Mouse (Mus musculus) MEL (cell line): ENCODE results near the gene Mdc1.

Experiments
- CHD2 ChIP-seq: IDR thresholded peaks from 2 replicates; pipeline ENCODE4 v1.6.1; 2011; ENCODE audit warnings: low read length, improper control_type of control experiment
- CTCF ChIP-seq, 3 experiments: IDR thresholded peaks in 2 of 3; conservative IDR thresholded peaks in 1 of 3; 2 replicates each; pipeline ENCODE4 v1.5.1; 2011 to 2012; ENCODE audit warnings: low read length in 3 of 3, low read depth in 2 of 3, mild to moderate bottlenecking in 2 of 3, improper control_type of control experiment in 1 of 3, inconsistent platforms in 1 of 3, mixed read lengths in 1 of 3, moderate library complexity in 1 of 3; ENCODE audit not compliant: control insufficient read depth in 1 of 3, insufficient read depth in 1 of 3, poor library complexity in 1 of 3, severe bottlenecking in 1 of 3
- GATA1 ChIP-seq: IDR thresholded peaks from 2 replicates; pipeline ENCODE4 v1.6.1; 2011; ENCODE audit warnings: low read depth, low read length, improper control_type of control experiment
- HCFC1 ChIP-seq: IDR thresholded peaks from 2 replicates; pipeline ENCODE4 v1.6.1; 2012; ENCODE audit warnings: low read depth, mild to moderate bottlenecking, inconsistent platforms, low read length, improper control_type of control experiment, moderate library complexity
- JUND ChIP-seq: IDR thresholded peaks from 2 replicates; pipeline ENCODE4 v1.6.1; 2011; ENCODE audit warnings: low read depth, mild to moderate bottlenecking, improper control_type of control experiment, low read length
- MEF2A ChIP-seq: IDR thresholded peaks from 2 replicates; pipeline ENCODE4 v1.6.1; 2014; ENCODE audit warnings: low read depth, mild to moderate bottlenecking, inconsistent platforms, low read length, improper control_type of control experiment; ENCODE audit not compliant: poor library complexity, insufficient replicate concordance, severe bottlenecking; ENCODE audit errors: extremely low read depth
- MXI1 ChIP-seq: IDR thresholded peaks from 2 replicates; pipeline ENCODE4 v1.6.1; 2011; ENCODE audit warnings: mild to moderate bottlenecking, low read depth, low read length, improper control_type of control experiment
- NELFE ChIP-seq: IDR thresholded peaks from 2 replicates; pipeline ENCODE4 v1.6.1; 2011; ENCODE audit warnings: low read depth, low read length, improper control_type of control experiment
- POLR2A ChIP-seq, 2 experiments: IDR thresholded peaks; 2 replicates each; pipeline ENCODE4 v1.6.1; 2011 to 2012; ENCODE audit warnings: low read length in 2 of 2, mild to moderate bottlenecking in 2 of 2, control low read depth in 1 of 2, improper control_type of control experiment in 1 of 2, low read depth in 1 of 2, moderate library complexity in 1 of 2; ENCODE audit not compliant: control insufficient read depth in 1 of 2, insufficient read depth in 1 of 2, poor library complexity in 1 of 2
- POLR2AphosphoS2 ChIP-seq: IDR thresholded peaks from 2 replicates; pipeline ENCODE4 v1.6.1; 2011; ENCODE audit warnings: low read length, improper control_type of control experiment
- POLR2AphosphoS5 ChIP-seq: IDR thresholded peaks from 2 replicates; pipeline ENCODE4 v1.6.1; 2012; ENCODE audit warnings: low read depth, borderline replicate concordance, mild to moderate bottlenecking, inconsistent platforms, low read length, moderate library complexity, mixed read lengths
- TAL1 ChIP-seq: IDR thresholded peaks from 2 replicates; pipeline ENCODE4 v1.6.1; 2012; ENCODE audit warnings: mild to moderate bottlenecking, inconsistent platforms, low read length, moderate library complexity, mixed read lengths
- TCF12 ChIP-seq: IDR thresholded peaks from 2 replicates; pipeline ENCODE4 v1.6.1; 2014; ENCODE audit warnings: low read depth, mild to moderate bottlenecking, inconsistent platforms, low read length, improper control_type of control experiment, moderate library complexity
- USF1 ChIP-seq: IDR thresholded peaks from 2 replicates; pipeline ENCODE4 v1.6.1; 2014; ENCODE audit warnings: low read depth, mild to moderate bottlenecking, inconsistent platforms, low read length, improper control_type of control experiment, moderate library complexity

- no peak for TF ChIP-seq POLR2A (IDR thresholded peaks at IDR 0.05; ENCODE audit: control insufficient read depth in 1 of 2, insufficient read depth in 1 of 2, low read depth in 1 of 2, low read length in 2 of 2, poor library complexity in 1 of 2)
- TF ChIP-seq USF1 = no peak
- TF ChIP-seq NELFE = no peak
- no peak for TF ChIP-seq MXI1
- no peak for TF ChIP-seq CHD2
- no peak for TF ChIP-seq CTCF (IDR thresholded peaks at IDR 0.05 in 2 of 3, conservative IDR thresholded peaks at IDR 0.05 in 1 of 3; ENCODE audit: control insufficient read depth in 1 of 3, insufficient read depth in 1 of 3, low read depth in 2 of 3, low read length in 3 of 3, poor library complexity in 1 of 3, severe bottlenecking in 1 of 3)
- no peak for TF ChIP-seq TAL1
- no peak for TF ChIP-seq POLR2AphosphoS5
- no peak for TF ChIP-seq JUND
- TF ChIP-seq HCFC1 = no peak
- no peak for TF ChIP-seq TCF12
- no peak for TF ChIP-seq POLR2AphosphoS2
- TF ChIP-seq MEF2A = no peak
- TF ChIP-seq GATA1 = no peak
Observed at GRCm38 (mm10) chr17:35800905-35801304, 40.4 kb upstream of the Mdc1 start.
